Mouse (Mus musculus) forebrain, postnatal 0 days (tissue): Measurements from ENCODE around the gene Cdk17. TPM values are rescaled to one million over a fixed set of nuclear protein-coding genes. Genes with fewer than 3 reads are reported as not detected.

Source experiments
- ATAC-seq: fragments of 200-750 bp; cut with Nextera tagmentation; 2 replicates; pipeline ENCODE4 v1.8.0; 2017; ENCODE audit warnings: mild to moderate bottlenecking, moderate library complexity
- DNase-seq: peaks from one replicate; pipeline ENCODE4 v3.0.0-alpha.2; 2015
- H3K27ac ChIP-seq: fragments of 300-500 bp; sonication (generic); 2 replicates; pipeline ENCODE4 v1.5.1; 2014; ENCODE audit warnings: low read depth, mild to moderate bottlenecking, antibody characterized with exemption, low read length, moderate library complexity, mixed read lengths
- H3K27me3 ChIP-seq: fragments of 300-500 bp; sonication (generic); 2 replicates; pipeline ENCODE4 v1.6.1; 2014; ENCODE audit warnings: mild to moderate bottlenecking, low read length, mixed read lengths; ENCODE audit not compliant: insufficient read depth
- H3K36me3 ChIP-seq: fragments of 300-500 bp; sonication (generic); 2 replicates; pipeline ENCODE4 v1.6.1; 2014; ENCODE audit warnings: mild to moderate bottlenecking, moderate library complexity; ENCODE audit not compliant: insufficient read depth
- H3K4me1 ChIP-seq: fragments of 300-500 bp; sonication (generic); 2 replicates; pipeline ENCODE4 v1.6.1; 2014; ENCODE audit warnings: antibody characterized with exemption; ENCODE audit not compliant: insufficient read depth
- H3K4me2 ChIP-seq: fragments of 300-500 bp; sonication (generic); 2 replicates; pipeline ENCODE4 v1.6.1; 2014; ENCODE audit warnings: low read depth, mild to moderate bottlenecking, moderate library complexity
- H3K4me3 ChIP-seq: fragments of 300-500 bp; sonication (generic); 2 replicates; pipeline ENCODE4 v1.5.1; 2014; ENCODE audit warnings: low read depth, low read length, mixed read lengths
- H3K9ac ChIP-seq: fragments of 300-500 bp; sonication (generic); 2 replicates; pipeline ENCODE4 v1.6.1; 2014; ENCODE audit warnings: mild to moderate bottlenecking
- H3K9me3 ChIP-seq: fragments of 300-500 bp; sonication (generic); 2 replicates; pipeline ENCODE4 v1.6.1; 2016; ENCODE audit warnings: low read length
- CTCF ChIP-seq: sonication (generic); IDR thresholded peaks from 2 replicates; pipeline ENCODE4 v1.5.1; 2016; ENCODE audit warnings: antibody characterized with exemption, control low read depth, low read depth
- WGBS: fragments of 180-500 bp; shearing (Covaris S2); extraction: QIAGEN DNeasy Blood & Tissue Kit; methylation state at CpG from one replicate; pipeline ENCODE4 v1.1.7; 2014; 5-methylcytosine and 5-hydroxymethylcytosine counted together
- polyA plus RNA-seq: library from polyadenylated mRNA; unstranded; fragments of >200 nt; fragmentation: Nextera tagmentation; extraction: Ambion mirVana; gene quantifications from 2 replicates; pipeline ENCODE4 v1.2.1, GENCODE M21; 2015
- total RNA-seq: library from RNA; depleted of rRNA; stranded (reverse); fragments of >200 nt; gene quantifications from 2 replicates; pipeline ENCODE4 v1.2.3, GENCODE M21; 2014; rRNA removed

Cdk17 gene
- total RNA-seq = 119 and 149 TPM in 2 replicates
- 39.2 and 46.8 TPM in 2 replicates for polyA plus RNA-seq

DNA sequence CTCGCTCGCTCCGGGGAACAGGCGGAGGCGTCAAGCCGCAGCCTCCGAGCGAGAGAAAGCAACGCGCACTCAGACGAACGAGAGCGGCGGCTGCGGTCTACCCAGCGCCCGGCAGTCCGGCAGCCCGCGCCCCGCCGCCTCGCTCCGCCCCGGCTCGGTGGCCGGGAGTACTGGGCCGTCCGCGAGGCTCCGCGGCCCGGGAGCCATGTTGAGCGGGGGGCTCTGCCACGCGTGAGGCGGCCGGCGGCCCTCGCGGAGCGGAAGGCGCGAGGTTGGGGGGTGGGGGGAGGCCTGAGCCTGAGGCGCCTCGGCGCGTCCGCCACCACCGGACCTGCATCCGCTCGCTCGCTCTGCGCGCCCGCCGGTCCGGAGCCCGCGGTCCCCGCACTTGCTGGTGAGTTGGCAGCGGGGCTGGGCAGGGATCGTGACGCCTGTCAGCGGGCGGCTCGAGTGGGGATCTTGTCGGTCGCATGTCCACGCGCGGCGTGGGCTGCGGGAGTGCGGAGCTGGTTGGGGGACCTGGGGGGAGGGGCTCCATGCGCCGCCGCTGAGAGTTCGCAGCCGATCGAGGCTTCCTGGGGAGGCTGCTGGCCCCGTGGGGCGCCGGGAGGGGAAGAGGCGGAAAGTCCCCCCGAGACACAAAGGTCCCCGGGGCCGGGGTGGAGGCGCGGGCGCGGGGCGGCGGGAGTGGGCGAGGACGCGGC, at the start of gene Cdk17:
Gene Cdk17, plus strand, starts transcription at position 69 of the 704 bp plus-strand sequence.
- H3K4me1 ChIP-seq = peaks cover 20% of the 10 kb centered on the region
- no peaks in the 10 kb centered on the region for H3K9me3 ChIP-seq
- H3K4me2 ChIP-seq = peak within 1 kb of the TSS; percentile 53
- no peaks in the 10 kb centered on the region for H3K36me3 ChIP-seq
- no peak for TF ChIP-seq CTCF
- peak within 1 kb of the TSS; percentile 97 for H3K9ac ChIP-seq
- peak; percentile 76 for DNase-seq
- 3% methylated on average over 88 of the region's 97 CpGs for WGBS
- H3K4me3 ChIP-seq = peak within 1 kb of the TSS; percentile 97
- H3K27ac ChIP-seq = peak within 1 kb of the TSS; percentile 99
- H3K27me3 ChIP-seq = no peaks in the 10 kb centered on the region
- peak; percentile 71 for ATAC-seq

DNA sequence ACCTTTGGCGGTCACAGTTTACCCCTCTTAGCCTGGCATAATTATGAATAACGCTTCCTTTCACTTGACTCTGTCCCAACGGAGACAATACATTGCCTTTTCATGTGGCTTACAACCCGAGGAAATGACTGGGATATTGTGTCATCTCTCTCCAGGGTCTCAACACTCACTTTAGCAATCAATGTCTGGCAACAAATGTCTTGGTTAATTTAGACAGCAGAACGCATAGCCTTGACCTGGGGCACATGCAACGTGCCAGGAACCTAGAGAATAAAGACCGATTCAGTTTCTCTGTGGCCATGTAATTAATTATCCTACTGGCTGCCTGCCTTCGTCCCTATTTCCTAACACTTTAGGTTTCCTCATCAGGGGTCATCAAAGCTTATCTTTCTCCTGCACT, 49.3 kb upstream of the Cdk17 start:
- Histone ChIP-seq H3K4me1 (no peaks in the 10 kb centered on the region), H3K4me2 (no peak overlapping the region), H3K36me3 (no peaks in the 10 kb centered on the region), H3K27me3 (no peaks in the 10 kb centered on the region), H3K9me3 (no peaks in the 10 kb centered on the region), H3K9ac (no peak overlapping the region), H3K4me3 (no peak overlapping the region), H3K27ac (no peak overlapping the region)
- TF ChIP-seq CTCF = no peak
- no peak for DNase-seq
- 39% methylated on average over 8 of the region's 8 CpGs for WGBS
- ATAC-seq = no peak

DNA sequence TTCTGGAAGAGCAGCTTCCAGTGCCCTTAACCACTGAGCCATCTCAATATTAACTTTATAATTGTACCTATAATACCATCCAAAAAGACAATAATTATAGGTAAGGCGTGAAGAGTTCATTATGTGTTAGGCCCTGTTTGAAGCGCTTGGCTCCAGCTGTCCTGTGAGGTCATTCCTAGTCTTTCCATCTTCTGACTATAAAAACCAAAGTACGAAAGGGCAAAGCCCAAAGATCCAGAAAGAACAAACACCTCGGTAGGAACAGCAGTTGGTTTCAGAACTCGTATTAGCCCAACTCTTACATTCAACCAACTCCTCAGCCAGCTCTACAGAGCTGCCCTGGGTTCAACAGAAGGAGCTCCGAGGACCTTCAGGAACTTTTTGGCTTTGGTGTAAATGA, 48.7 kb upstream of the Cdk17 start:
- Histone ChIP-seq H3K9me3 (no peaks in the 10 kb centered on the region), H3K27me3 (no peaks in the 10 kb centered on the region), H3K9ac (no peak overlapping the region), H3K4me2 (no peak overlapping the region), H3K27ac (no peak overlapping the region), H3K4me3 (no peak overlapping the region), H3K36me3 (no peaks in the 10 kb centered on the region), H3K4me1 (no peaks in the 10 kb centered on the region)
- ATAC-seq (no peak), DNase-seq (no peak)
- no peak for TF ChIP-seq CTCF
- WGBS = 87% methylated on average over 6 of the region's 6 CpGs

DNA sequence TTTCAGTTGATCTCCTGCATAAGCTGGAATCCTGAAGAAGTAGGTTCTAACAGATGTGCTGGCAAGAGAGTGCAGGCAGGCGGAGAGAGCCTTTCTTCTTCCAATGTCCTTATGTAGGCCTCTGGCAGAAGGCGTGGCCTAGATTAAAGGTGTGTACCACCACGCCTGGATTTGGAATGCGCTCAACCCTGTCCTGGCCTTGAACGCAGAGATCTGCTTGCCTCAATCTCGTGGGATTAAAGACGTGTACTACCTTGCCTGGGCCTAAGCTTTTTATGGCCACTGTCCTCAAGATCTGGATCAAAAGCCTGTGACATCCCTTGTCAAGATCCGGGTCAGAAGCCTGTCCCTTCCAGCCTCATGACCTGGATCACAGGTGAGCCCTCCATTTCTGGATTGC, 46.7 kb upstream of the Cdk17 start:
- WGBS = 91% methylated on average over 8 of the region's 8 CpGs

DNA sequence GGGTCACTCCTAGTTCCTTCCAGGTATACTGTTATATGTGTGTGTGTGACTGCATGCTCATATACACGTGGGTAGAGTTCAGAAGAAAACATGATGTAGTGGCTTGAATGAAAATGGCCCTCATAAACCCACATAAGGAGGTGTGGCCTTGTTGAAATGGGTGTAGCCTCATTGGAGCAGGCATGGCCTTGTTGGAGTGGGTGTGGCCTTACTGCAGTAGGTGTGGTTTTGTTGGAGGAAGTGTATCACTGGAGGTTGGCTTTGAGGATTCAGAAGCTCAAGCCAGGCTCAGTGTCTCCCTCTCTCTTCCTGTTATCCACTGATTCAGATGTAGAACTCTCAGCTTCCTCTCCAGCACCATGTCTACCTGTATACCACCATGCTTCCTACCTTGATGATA, 45.9 kb upstream of the Cdk17 start:
- ATAC-seq (no peak), DNase-seq (no peak)
- H3K9me3 ChIP-seq = no peaks in the 10 kb centered on the region
- no peak overlapping the region for H3K4me2 ChIP-seq
- H3K27ac ChIP-seq = no peak overlapping the region
- H3K4me3 ChIP-seq = no peak overlapping the region
- H3K9ac ChIP-seq = no peak overlapping the region
- no peak for TF ChIP-seq CTCF
- H3K4me1 ChIP-seq = no peaks in the 10 kb centered on the region
- WGBS = 70% methylated on average over 1 of the region's 1 CpGs
- no peaks in the 10 kb centered on the region for H3K27me3 ChIP-seq
- H3K36me3 ChIP-seq = no peaks in the 10 kb centered on the region

More for the DNA sequence above, 46.7 kb upstream of the Cdk17 start:
- ATAC-seq = no peak
- Histone ChIP-seq H3K4me1 (no peaks in the 10 kb centered on the region), H3K9ac (no peak overlapping the region), H3K9me3 (no peaks in the 10 kb centered on the region), H3K4me2 (no peak overlapping the region), H3K36me3 (no peaks in the 10 kb centered on the region), H3K27me3 (no peaks in the 10 kb centered on the region), H3K4me3 (no peak overlapping the region), H3K27ac (no peak overlapping the region)
- TF ChIP-seq CTCF = no peak
- no peak for DNase-seq

DNA sequence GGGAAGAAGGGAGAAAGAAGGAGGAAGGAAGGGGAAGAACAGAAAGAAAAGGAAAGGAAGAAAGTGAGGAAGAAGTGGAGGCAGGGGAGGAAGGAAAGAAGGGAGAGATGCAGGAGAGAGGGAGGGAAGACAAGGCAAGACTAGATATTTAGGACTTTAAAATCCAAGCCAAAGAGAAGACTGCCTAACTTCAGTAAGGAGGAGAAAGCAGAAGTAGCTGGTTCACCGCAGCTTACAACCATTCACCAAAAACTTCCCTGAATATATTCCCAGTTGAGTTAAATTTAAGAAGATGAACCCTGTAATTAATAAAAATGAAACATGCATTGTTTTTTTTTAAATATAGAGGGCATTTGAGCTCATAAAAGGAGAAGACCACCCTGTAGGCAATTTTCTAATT, 44.9 kb upstream of the Cdk17 start:
- Histone ChIP-seq H3K4me1 (0 out of 2 replicates have a peak, but pooled peaks cover 3% of the 10 kb centered on the region), H3K36me3 (no peaks in the 10 kb centered on the region), H3K27me3 (no peaks in the 10 kb centered on the region), H3K9me3 (no peaks in the 10 kb centered on the region), H3K9ac (no peak overlapping the region), H3K27ac (no peak overlapping the region), H3K4me2 (no peak overlapping the region), H3K4me3 (no peak overlapping the region)
- TF ChIP-seq CTCF = no peak
- DNase-seq (no peak), ATAC-seq (no peak)
- WGBS = 95% methylated on average over 1 of the region's 1 CpGs

DNA sequence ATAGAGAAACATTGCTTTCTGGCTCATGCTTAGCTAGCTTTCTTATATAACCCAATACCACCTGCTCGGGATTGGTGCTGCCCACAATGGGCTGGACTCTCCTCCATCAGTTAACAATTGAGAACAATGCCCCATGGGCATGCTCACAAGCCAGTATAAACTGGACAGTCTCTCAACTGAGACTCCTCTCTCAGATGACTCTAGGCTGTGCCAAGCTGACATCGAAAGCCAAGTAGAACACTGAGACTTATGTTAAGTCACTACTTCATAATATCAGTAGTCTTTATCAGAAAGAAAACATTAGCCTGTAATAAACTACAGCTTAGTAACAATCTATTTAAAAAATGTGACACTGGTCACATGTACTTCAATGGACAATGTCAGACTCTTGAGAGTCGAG, 44.0 kb upstream of the Cdk17 start:
- DNase-seq = no peak
- TF ChIP-seq CTCF = no peak
- Histone ChIP-seq H3K27ac (no peak overlapping the region), H3K36me3 (no peaks in the 10 kb centered on the region), H3K4me3 (no peak overlapping the region), H3K27me3 (no peaks in the 10 kb centered on the region), H3K9ac (no peak overlapping the region), H3K4me2 (no peak overlapping the region), H3K4me1 (0 out of 2 replicates have a peak, but pooled peaks cover 3% of the 10 kb centered on the region), H3K9me3 (no peaks in the 10 kb centered on the region)
- ATAC-seq = no peak
- 80% methylated on average over 3 of the region's 3 CpGs for WGBS
